Mouse (Mus musculus) layer of hippocampus, adult 9-11 months (tissue): ENCODE results near the gene Dnajb8.

Source experiments
- DNase-seq: peaks from one replicate; pipeline ENCODE4 v3.0.0; 2022

The Dnajb8 gene

GRCm38 (mm10) chr6:88221968-88222367, at the start of gene Dnajb8:
TSS of gene Dnajb8 (plus strand) at chr6:88222268.
- no peak for DNase-seq

- no peak for DNase-seq
Observed at GRCm38 (mm10) chr6:88174191-88174590, 47.9 kb upstream of the Dnajb8 start.

- DNase-seq: no peak
Observed at GRCm38 (mm10) chr6:88174676-88175075, 47.4 kb upstream of the Dnajb8 start.

GRCm38 (mm10) chr6:88184671-88185070, 37.4 kb upstream of the Dnajb8 start:
- DNase-seq: no peak

- DNase-seq: peak; percentile 37
Observed at GRCm38 (mm10) chr6:88188148-88188547, 33.9 kb upstream of the Dnajb8 start.

GRCm38 (mm10) chr6:88189312-88190042, 32.6 kb upstream of the Dnajb8 start:
- DNase-seq: peak; percentile 71

DNA sequence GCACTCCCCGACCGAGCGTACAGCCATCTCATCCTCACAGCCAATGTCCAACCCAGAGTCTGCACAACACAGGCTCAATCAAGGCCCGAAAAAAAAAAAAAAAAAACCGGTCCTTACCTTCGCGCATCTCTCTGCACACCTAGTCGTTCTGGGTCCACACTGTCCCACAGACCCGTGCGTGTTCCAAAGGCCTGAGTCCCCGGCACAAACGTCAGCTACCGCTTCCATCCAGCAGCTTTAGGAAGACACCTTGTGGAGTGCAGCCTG, 32.1 kb upstream of the Dnajb8 start:
- no peak for DNase-seq

- no peak for DNase-seq
Observed at GRCm38 (mm10) chr6:88190310-88191023, 31.6 kb upstream of the Dnajb8 start.

DNA sequence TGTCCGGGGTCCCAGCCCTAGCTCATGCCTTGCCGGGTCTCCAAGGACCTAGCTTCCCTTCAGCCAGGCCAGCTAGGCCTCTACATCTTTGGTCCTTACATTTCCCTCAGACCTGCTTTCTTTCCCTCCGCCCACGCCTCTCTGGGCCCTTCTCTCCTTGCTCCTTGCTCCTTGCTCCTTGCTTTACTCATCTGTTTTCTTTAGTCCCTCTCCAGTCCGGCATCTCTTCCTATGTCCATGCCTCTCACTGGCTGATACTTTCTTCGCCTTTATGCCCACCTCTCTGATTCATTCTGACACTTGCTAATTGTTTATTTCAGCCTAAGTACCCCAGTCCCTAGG, 31.1 kb upstream of the Dnajb8 start:
- DNase-seq: no peak

- DNase-seq: no peak
Observed at GRCm38 (mm10) chr6:88191411-88192070, 30.5 kb upstream of the Dnajb8 start.

DNA sequence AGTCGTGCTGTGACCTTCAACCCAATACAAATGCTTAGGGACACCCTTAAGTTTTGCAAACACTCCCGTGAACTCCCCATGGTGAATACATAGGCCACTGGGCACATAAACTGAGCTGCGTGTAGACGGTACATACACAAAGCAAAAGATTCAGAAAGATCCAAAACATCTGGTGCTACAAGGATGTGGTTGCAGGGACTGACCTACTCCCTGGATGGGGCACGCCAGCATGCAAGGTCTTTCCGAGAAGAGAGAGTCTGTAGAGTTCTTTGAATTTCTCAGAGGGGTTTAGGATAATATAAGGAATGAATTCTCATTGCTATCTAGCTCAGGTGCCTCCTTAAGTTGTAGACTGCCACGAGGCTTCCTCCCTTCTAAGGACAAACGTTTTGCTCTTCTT, 29.3 kb upstream of the Dnajb8 start:
- no peak for DNase-seq

GRCm38 (mm10) chr6:88193433-88194052, 28.5 kb upstream of the Dnajb8 start, which contains the start of gene Gata2:
TSS of gene Gata2 (plus strand) at chr6:88193891.
- DNase-seq: no peak

GRCm38 (mm10) chr6:88194053-88194977, 27.8 kb upstream of the Dnajb8 start:
- DNase-seq: no peak

GRCm38 (mm10) chr6:88194978-88195325, 27.1 kb upstream of the Dnajb8 start:
- no peak for DNase-seq

GRCm38 (mm10) chr6:88196054-88196732, 25.9 kb upstream of the Dnajb8 start:
- DNase-seq: no peak

GRCm38 (mm10) chr6:88196733-88197312, 25.2 kb upstream of the Dnajb8 start:
- no peak for DNase-seq

GRCm38 (mm10) chr6:88197313-88198069, 24.6 kb upstream of the Dnajb8 start:
- no peak for DNase-seq

DNA sequence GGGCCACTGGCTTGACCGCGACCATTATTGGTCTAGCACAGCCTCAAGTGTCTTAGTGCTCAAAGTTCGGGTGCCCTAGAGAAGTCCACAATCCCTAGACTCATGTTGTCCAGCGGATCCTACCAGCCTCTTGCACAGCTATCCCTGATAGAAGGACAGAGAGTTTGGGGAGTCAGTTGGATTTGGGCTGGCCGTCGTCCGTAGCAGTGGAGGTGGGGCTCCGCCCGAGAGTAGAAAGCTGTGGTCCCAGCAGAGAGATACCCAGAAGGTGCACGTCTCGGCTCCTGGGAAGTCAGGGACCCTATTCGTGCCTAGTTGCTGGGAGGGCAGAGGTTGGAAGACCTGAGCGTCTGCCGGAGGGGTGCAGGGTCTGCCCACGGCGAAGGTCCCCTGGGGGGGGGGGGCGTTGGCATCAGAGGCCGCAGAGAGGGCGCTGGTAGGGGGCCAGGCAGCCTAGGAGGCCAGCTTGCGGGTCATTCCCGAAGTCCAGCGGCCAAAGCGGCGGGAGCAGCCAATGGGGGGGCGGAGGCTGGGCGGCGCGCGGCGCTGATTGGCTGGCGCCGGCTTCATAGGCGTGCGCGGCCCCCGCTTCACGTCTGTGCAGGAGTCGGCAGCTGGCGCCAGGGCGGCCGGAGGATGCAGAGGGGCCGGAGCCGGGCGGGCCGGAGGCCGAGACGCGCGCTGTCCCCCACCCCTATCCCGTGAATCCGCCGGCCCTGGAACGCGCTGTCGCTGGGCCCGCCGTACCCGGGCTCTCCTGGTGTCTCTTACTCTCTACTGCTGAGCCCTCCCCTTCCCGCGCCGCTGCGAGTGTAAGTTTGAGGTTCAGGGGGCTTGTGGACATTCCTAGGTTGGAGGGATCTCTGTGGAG, 23.8 kb upstream of the Dnajb8 start:
- no peak for DNase-seq

DNA sequence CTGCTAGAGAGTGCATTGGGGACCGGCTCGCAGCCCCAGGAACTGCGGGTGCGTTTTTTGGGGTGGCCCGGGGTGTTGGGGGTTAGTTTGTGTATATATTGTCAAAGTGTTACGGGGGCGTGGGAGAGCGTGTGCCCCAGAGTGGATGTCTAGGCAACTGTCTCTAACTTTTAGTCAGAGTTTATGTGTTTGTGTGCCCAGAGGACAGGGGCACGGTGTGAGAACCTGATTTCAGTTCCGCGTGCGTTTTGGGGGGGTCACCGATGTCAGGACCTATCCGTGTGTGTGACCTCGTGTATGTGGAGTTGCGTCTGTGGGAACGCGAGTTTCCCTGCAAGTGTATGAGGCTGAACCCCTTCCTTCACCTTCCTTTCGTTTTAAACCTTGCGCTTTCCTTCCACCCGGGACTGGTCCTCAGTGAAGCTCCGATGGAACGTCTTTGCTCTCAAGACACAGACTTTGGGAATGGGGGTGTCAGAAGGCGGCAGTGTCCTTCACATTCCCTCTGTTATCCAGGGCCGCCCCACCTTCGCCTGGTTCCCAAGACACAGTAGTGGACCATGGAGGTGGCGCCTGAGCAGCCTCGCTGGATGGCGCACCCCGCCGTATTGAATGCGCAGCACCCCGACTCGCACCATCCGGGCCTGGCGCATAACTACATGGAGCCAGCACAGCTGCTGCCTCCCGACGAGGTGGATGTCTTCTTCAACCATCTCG, 22.9 kb upstream of the Dnajb8 start:
- DNase-seq: no peak
